Mouse (Mus musculus): ENCODE results near the gene Pan2.

GRCm38 (mm10) chr10:128336195-128336594 is 33.1 kb downstream of the Pan2 start:
- TF ChIP-seq POLR2A (IDR thresholded peaks at IDR 0.05; ENCODE audit: borderline replicate concordance, control insufficient read depth, low read depth, low read length) (no peak), CTCF (IDR thresholded peaks at IDR 0.05; ENCODE audit: control insufficient read depth, insufficient read depth, low read length) (no peak)

Data from bone marrow, adult 2 months (tissue).